Mouse (Mus musculus) heart, embryonic 14.5 days (tissue): ENCODE data around the gene Yipf2. TPM values are rescaled to one million over a fixed set of nuclear protein-coding genes. Genes with fewer than 3 reads are reported as not detected.

ENCODE experiments used
- ATAC-seq: fragments of 200-750 bp; cut with Nextera tagmentation; 2 replicates; pipeline ENCODE4 v1.8.0; 2017; ENCODE audit warnings: low read depth, moderate TSS enrichment; ENCODE audit not compliant: insufficient number of reproducible peaks, insufficient read depth, low FRiP score
- H3K27ac ChIP-seq, 2 experiments: fragments of 200-500 bp in 1 of 2; fragments of 300-500 bp in 1 of 2; sonication (generic) in 1 of 2; replicated peaks in 1 of 2; 2 replicates each; pipeline ENCODE4 v1.5.1; 2012 to 2014; ENCODE audit warnings: low read depth in 2 of 2, low read length in 2 of 2, control low read depth in 1 of 2, mild to moderate bottlenecking in 1 of 2, mixed read lengths in 1 of 2; ENCODE audit not compliant: control insufficient read depth in 1 of 2, insufficient read depth in 1 of 2
- H3K27me3 ChIP-seq: fragments of 300-500 bp; sonication (generic); 2 replicates; pipeline ENCODE4 v1.6.1; 2014; ENCODE audit warnings: mild to moderate bottlenecking, low read length, control low read depth; ENCODE audit not compliant: control insufficient read depth, insufficient read depth
- H3K36me3 ChIP-seq: fragments of 300-500 bp; sonication (generic); 2 replicates; pipeline ENCODE4 v1.6.1; 2014; ENCODE audit warnings: mild to moderate bottlenecking, control low read depth, low read length, mixed read lengths; ENCODE audit not compliant: control insufficient read depth, insufficient read depth
- H3K4me1 ChIP-seq, 2 experiments: fragments of 200-500 bp in 1 of 2; fragments of 300-500 bp in 1 of 2; sonication (generic) in 1 of 2; 2 replicates each; pipeline ENCODE4 v1.6.1; 2012 to 2014; ENCODE audit warnings: low read length in 2 of 2, control low read depth in 1 of 2, mixed read lengths in 1 of 2; ENCODE audit not compliant: control insufficient read depth in 2 of 2, insufficient read depth in 2 of 2
- H3K4me2 ChIP-seq: fragments of 300-500 bp; sonication (generic); 2 replicates; pipeline ENCODE4 v1.6.1; 2014; ENCODE audit warnings: mild to moderate bottlenecking, low read length
- H3K4me3 ChIP-seq, 2 experiments: fragments of 200-500 bp in 1 of 2; fragments of 300-500 bp in 1 of 2; sonication (generic) in 1 of 2; 2 replicates each; pipeline ENCODE4 v1.5.1; 2012 to 2014; ENCODE audit warnings: low read length in 2 of 2, mild to moderate bottlenecking in 2 of 2, control low read depth in 1 of 2, low read depth in 1 of 2, moderate library complexity in 1 of 2; ENCODE audit not compliant: control insufficient read depth in 1 of 2, insufficient read depth in 1 of 2
- H3K9ac ChIP-seq: fragments of 300-500 bp; sonication (generic); 2 replicates; pipeline ENCODE4 v1.6.1; 2014; ENCODE audit warnings: mild to moderate bottlenecking, low read length
- H3K9me3 ChIP-seq: fragments of 300-500 bp; sonication (generic); 2 replicates; pipeline ENCODE4 v1.6.1; 2016; ENCODE audit warnings: low read length, control low read depth; ENCODE audit not compliant: control insufficient read depth
- WGBS: fragments of 180-500 bp; shearing (Covaris S2); extraction: QIAGEN DNeasy Blood & Tissue Kit; methylation state at CpG from one replicate; pipeline ENCODE4 v1.1.7; 2014; 5-methylcytosine and 5-hydroxymethylcytosine counted together
- polyA plus RNA-seq: library from polyadenylated mRNA; unstranded; fragments of >200 nt; fragmentation: Nextera tagmentation; extraction: Ambion mirVana; gene quantifications from 2 replicates; pipeline ENCODE4 v1.2.1, GENCODE M21; 2014

Gene Yipf2
- polyA plus RNA-seq, 1 experiment from 2014 or later = 11.5 TPM

DNA sequence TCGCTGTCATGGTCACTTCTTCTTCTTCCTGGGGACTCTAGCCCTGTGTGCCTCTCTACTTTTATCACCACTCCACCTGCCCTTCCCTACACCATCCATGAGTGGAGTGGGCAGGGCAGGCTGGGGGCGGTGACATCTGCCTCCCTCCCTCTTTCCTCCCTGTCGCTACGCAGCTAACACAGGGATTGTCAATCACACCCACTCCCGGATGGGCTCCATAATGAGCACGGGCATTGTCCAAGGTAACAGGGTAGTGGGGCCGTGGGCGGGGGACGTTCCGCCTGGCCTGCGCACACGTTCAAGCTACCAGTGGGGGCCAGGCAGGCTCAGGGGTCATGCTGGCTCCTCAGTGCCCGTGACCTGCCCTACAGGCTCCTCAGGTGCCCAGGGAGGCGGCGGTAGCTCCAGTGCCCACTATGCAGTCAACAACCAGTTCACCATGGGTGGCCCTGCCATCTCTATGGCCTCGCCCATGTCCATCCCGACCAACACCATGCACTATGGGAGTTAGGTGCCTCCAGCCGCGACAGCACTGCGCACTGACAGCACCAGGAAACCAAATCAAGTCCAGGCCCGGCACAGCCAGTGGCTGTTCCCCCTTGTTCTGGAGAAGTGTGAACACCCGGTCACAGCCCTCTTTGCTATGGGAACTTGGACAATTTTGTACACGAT, 4.8 kb downstream of the Yipf2 start:
- Histone ChIP-seq H3K36me3 (peaks cover 77% of the 10 kb centered on the region), H3K4me2 (no peak overlapping the region), H3K9me3 (no peaks in the 10 kb centered on the region), H3K4me1 (peaks cover 3 to 5% of the 10 kb centered on the region in 2 experiments; a peak in 3 of 4 replicates), H3K9ac (no peak overlapping the region), H3K4me3 (no peak overlapping the region), H3K27ac (no peak overlapping the region), H3K27me3 (no peaks in the 10 kb centered on the region)
- WGBS = 88% methylated on average over 23 of the region's 23 CpGs
- ATAC-seq = no peak; the same call in 1 of the 2 replicates

DNA sequence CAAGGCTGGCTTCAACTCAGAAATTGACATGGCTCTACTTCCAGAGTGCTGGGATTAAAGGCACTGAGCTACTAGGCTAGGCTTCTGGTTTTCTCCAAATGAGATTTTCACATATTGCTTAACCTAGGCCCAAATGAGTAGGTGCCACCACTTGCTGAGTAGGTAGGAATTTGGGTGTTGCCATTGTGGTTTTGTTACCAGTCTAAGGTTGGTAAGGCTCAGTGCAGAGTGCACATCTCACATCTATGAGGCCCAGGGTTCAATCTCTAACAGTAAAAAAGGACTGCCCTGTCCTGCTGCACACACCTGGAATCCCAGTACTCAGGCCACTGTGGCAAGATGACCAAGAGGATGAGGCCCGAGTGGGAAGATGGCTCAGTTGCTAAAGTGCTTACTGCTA, 7.2 kb downstream of the Yipf2 start:
- Histone ChIP-seq H3K4me1 (no peaks in the 10 kb centered on the region), H3K27ac (no peak overlapping the region), H3K27me3 (no peaks in the 10 kb centered on the region), H3K9me3 (no peaks in the 10 kb centered on the region), H3K4me2 (no peak overlapping the region), H3K9ac (no peak overlapping the region), H3K36me3 (peaks cover 100% of the 10 kb centered on the region), H3K4me3 (no peak overlapping the region)
- WGBS = 92% methylated on average over 1 of the region's 1 CpGs
- ATAC-seq = no peak

GRCm38 (mm10) chr9:21578226-21578625, 14.4 kb downstream of the Yipf2 start:
- Histone ChIP-seq H3K27ac (no peak overlapping the region), H3K36me3 (peaks cover 97% of the 10 kb centered on the region), H3K9ac (no peak overlapping the region), H3K9me3 (no peaks in the 10 kb centered on the region), H3K4me3 (no peak overlapping the region), H3K4me1 (no peaks in the 10 kb centered on the region), H3K27me3 (no peaks in the 10 kb centered on the region), H3K4me2 (no peak overlapping the region)
- 81% methylated on average over 3 of the region's 3 CpGs for WGBS
- no peak for ATAC-seq

DNA sequence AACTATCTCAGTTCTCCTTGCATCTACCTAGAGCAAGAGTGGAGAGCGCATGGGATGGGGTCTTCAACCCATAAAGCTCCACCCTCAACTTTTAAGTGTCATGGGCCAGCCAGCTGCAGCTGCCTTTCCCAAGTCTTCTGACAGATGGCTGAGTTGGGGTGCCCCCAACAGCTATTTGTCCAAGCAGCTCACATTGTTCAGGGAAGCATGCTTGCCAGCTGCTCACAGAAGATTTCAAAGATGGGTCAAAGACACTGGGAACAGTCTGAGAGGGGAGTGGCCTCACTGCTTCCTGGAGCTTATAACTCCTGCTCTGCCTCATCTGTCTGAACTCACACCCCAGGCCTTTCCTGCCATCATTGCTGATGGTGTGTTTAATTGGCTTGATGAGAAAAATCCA, 16.3 kb downstream of the Yipf2 start:
- no peak overlapping the region for H3K9ac ChIP-seq
- WGBS = 100% methylated on average over 1 of the region's 1 CpGs

DNA sequence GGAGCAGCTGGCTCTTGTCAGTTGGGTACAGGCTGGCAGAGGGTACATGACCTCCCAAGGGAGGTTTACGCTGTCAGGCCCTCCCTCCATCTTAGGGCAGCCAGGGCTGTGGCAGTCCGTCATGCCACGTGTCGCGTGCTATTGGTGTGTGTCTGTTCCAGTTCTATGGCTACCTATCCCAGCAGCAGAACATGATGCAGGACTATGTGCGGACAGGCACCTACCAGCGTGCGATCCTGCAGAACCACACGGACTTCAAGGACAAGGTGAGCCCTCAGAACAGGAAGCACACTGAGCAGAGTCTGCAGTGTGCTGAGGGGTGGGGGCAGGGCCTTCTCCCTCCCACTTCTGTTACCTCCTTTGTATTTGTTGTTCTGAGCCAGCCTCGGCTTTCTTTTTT, 17.4 kb downstream of the Yipf2 start:
- Histone ChIP-seq H3K4me1 (no peaks in the 10 kb centered on the region), H3K9me3 (no peaks in the 10 kb centered on the region), H3K36me3 (peaks cover 97% of the 10 kb centered on the region), H3K4me2 (no peak overlapping the region), H3K27ac (no peak overlapping the region), H3K27me3 (no peaks in the 10 kb centered on the region), H3K4me3 (no peak overlapping the region), H3K9ac (no peak overlapping the region)
- 93% methylated on average over 10 of the region's 10 CpGs for WGBS
- no peak for ATAC-seq

More for the DNA sequence above, 16.3 kb downstream of the Yipf2 start:
- no peaks in the 10 kb centered on the region for H3K4me1 ChIP-seq
- H3K4me2 ChIP-seq = no peak overlapping the region
- H3K4me3 ChIP-seq = no peak overlapping the region
- no peak overlapping the region for H3K27ac ChIP-seq
- H3K36me3 ChIP-seq = peaks cover 97% of the 10 kb centered on the region
- no peaks in the 10 kb centered on the region for H3K27me3 ChIP-seq
- H3K9me3 ChIP-seq = no peaks in the 10 kb centered on the region
- no peak for ATAC-seq

DNA sequence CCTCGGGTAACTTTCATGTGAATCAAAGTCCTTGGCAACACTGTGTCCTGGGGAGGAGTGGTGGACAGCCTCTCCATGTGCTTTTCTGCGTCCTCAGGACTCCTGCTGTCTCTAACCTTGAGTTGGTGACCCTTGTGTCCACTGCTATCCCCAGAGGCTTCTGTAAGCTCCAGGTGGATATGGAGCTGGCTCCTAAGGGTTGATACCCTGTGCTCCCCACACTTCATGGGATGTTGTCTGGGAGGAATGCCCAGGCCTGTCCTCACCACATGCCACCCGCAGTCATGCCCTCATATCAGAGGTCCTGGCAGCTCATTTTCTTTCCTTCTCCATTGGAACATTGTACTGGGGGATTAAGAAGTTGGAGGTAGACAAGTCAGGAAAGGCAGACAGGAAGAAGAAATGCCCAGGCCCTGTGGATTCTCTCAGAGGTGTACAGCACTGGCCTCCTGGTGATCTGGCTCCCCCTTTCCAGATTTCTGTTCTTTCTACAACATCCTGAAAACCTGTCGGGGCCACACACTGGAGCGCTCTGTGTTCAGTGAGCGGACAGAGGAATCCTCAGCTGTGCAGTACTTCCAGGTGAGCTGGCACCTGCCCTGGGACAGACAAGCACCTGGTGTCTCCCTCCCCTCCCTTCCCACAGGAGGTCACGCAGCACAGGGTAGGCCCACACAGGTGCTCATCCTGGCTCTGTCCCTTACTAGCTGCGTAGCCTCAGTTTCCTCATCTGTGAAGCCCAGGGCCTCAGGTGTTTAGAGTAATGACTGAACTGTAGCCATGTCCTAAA, 18.4 kb downstream of the Yipf2 start:
- Histone ChIP-seq H3K4me3 (no peak overlapping the region), H3K27me3 (no peaks in the 10 kb centered on the region), H3K4me2 (no peak overlapping the region), H3K4me1 (no peaks in the 10 kb centered on the region), H3K27ac (no peak overlapping the region), H3K36me3 (peaks cover 97% of the 10 kb centered on the region), H3K9ac (no peak overlapping the region), H3K9me3 (no peaks in the 10 kb centered on the region)
- ATAC-seq = no peak
- WGBS = 93% methylated on average over 8 of the region's 8 CpGs

- Histone ChIP-seq H3K27me3 (no peaks in the 10 kb centered on the region), H3K27ac (no peak overlapping the region), H3K4me3 (no peak overlapping the region), H3K36me3 (peaks cover 51% of the 10 kb centered on the region), H3K9ac (no peak overlapping the region), H3K4me1 (peaks cover 2 to 18% of the 10 kb centered on the region in 2 experiments), H3K9me3 (no peaks in the 10 kb centered on the region), H3K4me2 (no peak overlapping the region)
- WGBS = 90% methylated on average over 8 of the region's 8 CpGs
- ATAC-seq = no peak
Observed at GRCm38 (mm10) chr9:21568657-21569255, 23.9 kb downstream of the Yipf2 start.
